Mouse (Mus musculus) erythroblast, embryonic 14.5 days (primary cell): Measurements from ENCODE around the gene Fam81a.

Experiments used
- GATA1 ChIP-seq: IDR thresholded peaks from 2 replicates; pipeline ENCODE4 v1.6.1; 2012; ENCODE audit warnings: low read length, inconsistent platforms, mixed read lengths
- TAL1 ChIP-seq: IDR thresholded peaks from 3 replicates; pipeline ENCODE4 v1.6.1; 2012; ENCODE audit warnings: low read length, inconsistent platforms, mixed read lengths

DNA sequence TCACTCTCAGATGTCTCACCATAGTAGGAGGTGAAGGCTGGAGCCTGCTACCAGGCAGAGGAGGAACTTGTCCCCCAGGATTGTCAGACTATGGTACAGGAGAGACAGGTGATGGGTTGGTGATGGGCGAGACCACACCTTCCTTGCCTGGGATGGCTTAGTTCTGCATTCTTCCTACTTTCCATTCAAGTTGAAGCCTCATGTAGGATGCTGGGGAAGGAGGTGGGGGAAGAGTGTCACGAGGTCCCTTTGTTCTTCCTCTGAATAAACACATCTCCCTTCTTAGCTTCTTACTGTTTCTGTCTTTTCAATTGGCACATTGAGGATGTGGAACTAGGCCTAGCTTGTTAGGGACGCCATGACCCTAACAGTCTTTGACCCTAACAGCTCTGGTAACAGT, 33.9 kb upstream of the Fam81a start:
- no peak for TF ChIP-seq GATA1
- no peak for TF ChIP-seq TAL1
